Mouse (Mus musculus) cerebellum, adult 2 months (tissue): ENCODE data around the gene 9330182L06Rik. TPM values are rescaled to one million over a fixed set of nuclear protein-coding genes. Genes with fewer than 3 reads are reported as not detected.
A peak's percentile ranks its signal among the peaks of the same experiment; 100 is the strongest.

ENCODE experiments used
- DNase-seq, 2 experiments: peaks; one replicate each; pipeline ENCODE4 v3.0.0; 2021
- H3K27ac ChIP-seq: fragments of 200-500 bp; 2 replicates; pipeline ENCODE4 v1.5.1; 2012; ENCODE audit warnings: low read length, control low read depth, inconsistent platforms; ENCODE audit not compliant: insufficient read depth
- H3K27me3 ChIP-seq: fragments of 200-500 bp; 2 replicates; pipeline ENCODE4 v1.6.1; 2012; ENCODE audit warnings: inconsistent platforms, mild to moderate bottlenecking, low read length, moderate library complexity; ENCODE audit not compliant: control insufficient read depth, insufficient read depth
- H3K4me1 ChIP-seq: fragments of 200-500 bp; 2 replicates; pipeline ENCODE4 v1.6.1; 2011; ENCODE audit warnings: low read length; ENCODE audit not compliant: control insufficient read depth, insufficient read depth
- H3K4me3 ChIP-seq: fragments of 200-500 bp; replicated peaks from 2 replicates; pipeline ENCODE3; 2011; ENCODE audit warnings: mild to moderate bottlenecking, low read depth, low read length, control low read depth; ENCODE audit not compliant: insufficient read depth
- CTCF ChIP-seq: fragments of 200-500 bp; IDR thresholded peaks from 2 replicates; pipeline ENCODE4 v1.5.1; 2011; ENCODE audit warnings: low read depth, mild to moderate bottlenecking, control low read depth, low read length, moderate library complexity, borderline replicate concordance; ENCODE audit not compliant: insufficient read depth
- POLR2A ChIP-seq: fragments of 200-500 bp; IDR thresholded peaks from 2 replicates; pipeline ENCODE4 v1.6.1; 2011; ENCODE audit warnings: low read length, control low read depth, borderline replicate concordance; ENCODE audit not compliant: insufficient read depth
- WGBS: fragments of 180-500 bp; shearing (Covaris S2); methylation state at CpG from one replicate; pipeline ENCODE4 v1.1.7; 2018; 5-methylcytosine and 5-hydroxymethylcytosine counted together
- polyA plus RNA-seq: library from polyadenylated mRNA; depleted of rRNA; stranded (reverse); fragments of >200 nt; gene quantifications from 2 replicates; pipeline ENCODE4 v1.2.3, GENCODE M21; 2012; rRNA removed

Gene 9330182L06Rik
- 24.6 and 28.3 TPM in 2 replicates for polyA plus RNA-seq

GRCm38 (mm10) chr5:9265586-9266279, at the start of gene 9330182L06Rik:
Gene 9330182L06Rik (plus strand): TSS chr5:9266118.
- WGBS = under 1% methylated on average over 44 of the region's 47 CpGs
- Histone ChIP-seq H3K27ac (peak within 1 kb of the TSS; percentile 97), H3K4me3 (peak within 1 kb of the TSS; percentile 95), H3K27me3 (no peaks in the 10 kb centered on the region), H3K4me1 (peaks cover 4% of the 10 kb centered on the region)
- no peak for TF ChIP-seq CTCF
- TF ChIP-seq POLR2A = peak; percentile 90
- peak; percentile 89 to 91 for DNase-seq

GRCm38 (mm10) chr5:9227456-9228008, 38.4 kb upstream of the 9330182L06Rik start:
- Histone ChIP-seq H3K4me1 (no peaks in the 10 kb centered on the region), H3K4me3 (no peak overlapping the region), H3K27me3 (no peaks in the 10 kb centered on the region), H3K27ac (no peak overlapping the region)
- DNase-seq = no peak
- WGBS = 67% methylated on average over 4 of the region's 4 CpGs
- TF ChIP-seq CTCF (no peak), POLR2A (no peak)

GRCm38 (mm10) chr5:9264361-9264760, 1.6 kb upstream of the 9330182L06Rik start:
- no peaks in the 10 kb centered on the region for H3K27me3 ChIP-seq
- no peak overlapping the region for H3K4me3 ChIP-seq
- H3K27ac ChIP-seq = no peak overlapping the region
- 85% methylated on average over 4 of the region's 4 CpGs for WGBS
- DNase-seq = no peak
- H3K4me1 ChIP-seq = peaks cover 4% of the 10 kb centered on the region; the same call in 1 of the 2 replicates
- TF ChIP-seq POLR2A (no peak), CTCF (no peak)

GRCm38 (mm10) chr5:9266280-9266923, 484 bp downstream of the 9330182L06Rik start:
- Histone ChIP-seq H3K4me3 (peak overlapping the region; percentile 95), H3K4me1 (peaks cover 4% of the 10 kb centered on the region), H3K27ac (peak overlapping the region; percentile 97), H3K27me3 (no peaks in the 10 kb centered on the region)
- WGBS = under 1% methylated on average over 30 of the region's 30 CpGs
- no peak for TF ChIP-seq POLR2A
- no peak for TF ChIP-seq CTCF
- no peak for DNase-seq

GRCm38 (mm10) chr5:9269666-9270065, 3.7 kb downstream of the 9330182L06Rik start:
- Histone ChIP-seq H3K4me3 (no peak overlapping the region), H3K27me3 (no peaks in the 10 kb centered on the region), H3K4me1 (peaks cover 4% of the 10 kb centered on the region), H3K27ac (no peak overlapping the region)
- no peak for DNase-seq
- TF ChIP-seq CTCF (no peak), POLR2A (no peak)
- WGBS = 71% methylated on average over 3 of the region's 3 CpGs

GRCm38 (mm10) chr5:9272976-9273375, 7.1 kb downstream of the 9330182L06Rik start:
- 91% methylated on average over 3 of the region's 3 CpGs for whole genome bisulfite sequencing
- Histone ChIP-seq H3K4me1 (no peaks in the 10 kb centered on the region; the same call in 1 of the 2 replicates), H3K27me3 (no peaks in the 10 kb centered on the region), H3K27ac (no peak overlapping the region), H3K4me3 (no peak overlapping the region)
- no peak for TF ChIP-seq CTCF
- TF ChIP-seq POLR2A = no peak
- DNase-seq = no peak

- Histone ChIP-seq H3K4me3 (no peak overlapping the region), H3K4me1 (peaks cover 3% of the 10 kb centered on the region), H3K27me3 (no peaks in the 10 kb centered on the region), H3K27ac (0 out of 2 replicates have a peak overlapping the region, but pooled peaks have one; percentile 36)
- WGBS = 27% methylated on average over 2 of the region's 2 CpGs
- DNase-seq = peak in 1 of 2 experiments; percentile 33
- no peak for TF ChIP-seq POLR2A
- TF ChIP-seq CTCF = no peak
Observed at GRCm38 (mm10) chr5:9295777-9296549, 30.0 kb downstream of the 9330182L06Rik start.
